Mouse (Mus musculus) adrenal gland, postnatal 25 days (tissue): ENCODE results near the gene Trim10. TPM values are rescaled to one million over a fixed set of nuclear protein-coding genes. Genes with fewer than 3 reads are reported as not detected.

Source experiments
- DNase-seq: peaks from one replicate; pipeline ENCODE4 v3.0.0; 2021; ENCODE audit warnings: mixed read lengths
- long read RNA-seq: library from polyadenylated mRNA; stranded (forward); transcript quantifications from one replicate; pipeline ENCODE4 v2.0.0, GENCODE M21; 2021
- total RNA-seq: library from RNA; stranded (reverse); gene quantifications from 2 replicates; pipeline ENCODE4 v1.2.3, GENCODE M21; 2021

The Trim10 gene
- total RNA-seq, result 0.27 and 0.67 TPM in 2 replicates
- long read RNA-seq, result 0 reads

DNA sequence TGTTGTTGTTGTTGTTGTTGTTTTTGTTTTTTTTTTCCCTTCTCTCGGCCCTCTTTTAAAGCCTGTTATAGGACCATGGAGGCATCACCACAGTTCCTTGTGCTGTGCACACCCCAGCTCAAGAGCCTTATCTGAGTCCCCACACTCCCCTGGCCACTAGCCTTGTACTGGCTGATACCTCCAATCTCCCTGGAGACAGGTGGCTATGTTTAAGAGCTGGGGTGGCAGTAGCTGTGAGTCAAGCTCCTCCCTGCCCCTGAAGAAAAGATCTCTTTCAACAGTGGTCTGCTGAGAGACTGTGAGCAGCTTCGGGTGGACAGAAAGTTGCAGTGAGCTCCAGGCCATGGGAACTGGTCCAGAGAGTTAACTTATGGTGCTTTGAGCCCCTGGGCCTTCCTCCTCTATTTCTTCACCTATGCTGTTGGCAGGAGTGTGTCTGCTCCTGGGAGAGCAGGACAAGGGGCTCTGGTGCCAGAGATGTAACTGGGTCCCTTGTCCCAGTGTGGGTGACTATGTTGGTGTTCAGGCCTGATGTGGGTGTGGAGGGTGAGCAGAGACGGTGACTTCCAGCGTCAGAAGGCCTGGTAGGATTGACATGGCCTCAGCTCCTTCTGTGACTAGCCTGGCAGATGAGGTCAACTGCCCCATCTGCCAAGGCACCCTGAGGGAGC, at the start of gene Trim10:
Gene Trim10, plus strand, starts transcription at position 291 of the 671 bp plus-strand sequence.
- DNase-seq, result no peak

DNA sequence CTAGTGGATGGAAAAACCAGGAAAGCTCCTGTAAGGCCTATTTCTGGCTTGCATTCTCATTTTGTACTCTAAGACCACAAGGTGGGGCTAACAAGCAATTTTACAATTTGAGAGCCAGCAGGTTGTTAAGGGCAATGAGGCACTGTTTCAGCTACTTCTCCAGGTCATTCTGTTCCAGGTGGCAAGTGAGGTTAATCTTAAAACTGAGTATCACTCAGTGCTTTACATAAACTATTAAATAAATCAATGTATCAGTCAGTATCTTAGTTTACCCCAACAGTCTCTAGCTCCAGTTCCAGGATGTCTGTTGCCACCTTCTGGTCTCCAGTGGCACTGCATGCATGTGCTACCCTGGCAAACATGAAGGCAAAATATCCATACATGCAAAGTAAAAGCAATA, 45.4 kb upstream of the Trim10 start:
- DNase-seq, result peak; percentile 51

DNA sequence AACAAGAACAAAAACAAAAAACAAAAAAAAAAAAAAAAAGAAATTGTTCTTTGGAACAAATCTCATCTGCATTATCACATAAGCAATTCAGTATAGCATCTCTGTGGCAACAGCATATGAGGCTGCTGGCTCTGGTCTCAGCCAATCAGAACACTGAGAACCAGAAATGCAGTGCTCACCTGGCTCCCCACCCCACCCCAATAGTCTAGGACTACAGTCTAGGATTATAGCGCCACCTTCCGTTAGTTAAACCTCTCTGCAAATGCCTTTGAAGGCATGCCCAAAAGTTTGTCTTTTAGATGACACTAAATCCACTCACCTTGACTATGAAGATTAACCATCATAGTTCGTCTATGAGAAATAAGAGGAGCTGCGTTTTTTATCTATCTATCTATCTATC, 43.8 kb upstream of the Trim10 start:
- DNase-seq, result no peak

DNA sequence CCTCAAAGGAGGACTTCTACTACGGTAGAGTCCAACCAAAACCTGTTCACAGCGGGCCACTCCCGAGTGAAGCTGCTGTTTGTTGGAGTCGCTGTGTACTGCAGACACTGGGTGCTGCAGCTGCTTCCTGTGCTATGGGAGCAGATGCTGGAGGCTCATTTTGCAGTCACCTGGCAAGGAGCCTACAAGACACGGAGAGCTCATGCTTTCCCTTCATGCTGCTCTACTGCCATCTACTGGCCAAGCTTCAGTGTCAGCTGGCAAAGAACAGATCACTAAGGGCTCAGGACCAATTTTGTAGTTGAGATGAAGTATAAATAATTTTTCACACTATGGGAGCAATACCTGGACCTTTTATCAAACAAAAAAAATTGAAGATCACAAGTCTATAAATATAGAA, 43.4 kb upstream of the Trim10 start:
- peak; percentile 73 for DNase-seq

DNA sequence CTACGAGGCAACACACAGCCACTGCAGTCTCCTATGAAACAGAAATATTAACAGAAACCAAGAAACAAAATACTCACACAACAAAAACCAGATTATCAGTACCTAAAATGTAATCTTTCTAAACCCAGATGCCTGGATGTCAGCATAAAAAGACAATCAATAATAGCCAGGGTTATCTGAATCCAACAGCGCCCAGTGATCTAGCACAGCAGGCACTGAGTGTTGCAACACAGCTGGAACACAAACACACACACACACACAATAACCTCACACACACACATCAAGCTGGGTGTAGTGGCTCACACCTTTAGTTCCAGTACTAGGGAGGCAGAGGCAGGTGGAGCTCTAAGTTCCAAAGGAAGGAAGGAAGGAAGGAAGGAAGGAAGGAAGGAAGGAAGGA, 40.9 kb upstream of the Trim10 start:
- DNase-seq, result no peak

DNA sequence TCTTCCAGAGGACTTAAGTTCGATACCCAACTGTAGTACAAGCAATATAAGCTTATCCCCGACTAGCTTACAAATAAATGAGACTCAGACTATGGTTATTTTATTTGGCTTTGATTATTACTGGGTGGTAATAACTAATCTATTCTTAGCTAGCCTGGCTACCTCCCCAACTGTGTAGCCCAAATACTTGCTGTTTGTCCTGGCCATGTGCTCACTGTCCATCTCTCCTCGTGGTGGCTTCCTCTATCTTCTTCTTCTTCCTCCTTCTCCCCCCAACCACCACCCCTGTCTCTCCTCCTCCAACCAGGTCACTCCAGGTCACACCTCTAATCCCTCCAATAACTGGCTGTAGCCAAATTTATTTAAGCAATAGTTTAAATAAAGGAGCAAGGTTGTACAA, 38.9 kb upstream of the Trim10 start:
- DNase-seq, result no peak

DNA sequence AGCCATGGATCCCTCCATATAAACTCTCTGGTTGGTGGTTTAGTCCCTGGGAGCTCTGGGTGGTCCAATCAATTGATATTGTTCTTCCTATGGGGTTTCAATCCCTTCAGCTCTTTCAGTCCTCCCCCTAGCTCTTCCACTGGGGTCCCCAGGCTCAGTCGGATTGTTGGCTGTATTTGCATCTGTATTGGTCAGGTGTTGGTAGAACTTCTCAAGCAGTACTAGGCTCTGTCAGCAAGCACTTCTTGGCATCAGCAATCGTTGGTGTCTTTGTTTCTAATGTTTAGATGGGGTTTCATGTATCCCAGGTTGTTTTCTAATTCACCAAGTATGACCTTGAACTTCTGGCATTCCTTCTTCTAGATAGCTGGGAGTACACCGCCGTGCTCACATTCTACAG, 36.7 kb upstream of the Trim10 start:
- DNase-seq, result no peak

DNA sequence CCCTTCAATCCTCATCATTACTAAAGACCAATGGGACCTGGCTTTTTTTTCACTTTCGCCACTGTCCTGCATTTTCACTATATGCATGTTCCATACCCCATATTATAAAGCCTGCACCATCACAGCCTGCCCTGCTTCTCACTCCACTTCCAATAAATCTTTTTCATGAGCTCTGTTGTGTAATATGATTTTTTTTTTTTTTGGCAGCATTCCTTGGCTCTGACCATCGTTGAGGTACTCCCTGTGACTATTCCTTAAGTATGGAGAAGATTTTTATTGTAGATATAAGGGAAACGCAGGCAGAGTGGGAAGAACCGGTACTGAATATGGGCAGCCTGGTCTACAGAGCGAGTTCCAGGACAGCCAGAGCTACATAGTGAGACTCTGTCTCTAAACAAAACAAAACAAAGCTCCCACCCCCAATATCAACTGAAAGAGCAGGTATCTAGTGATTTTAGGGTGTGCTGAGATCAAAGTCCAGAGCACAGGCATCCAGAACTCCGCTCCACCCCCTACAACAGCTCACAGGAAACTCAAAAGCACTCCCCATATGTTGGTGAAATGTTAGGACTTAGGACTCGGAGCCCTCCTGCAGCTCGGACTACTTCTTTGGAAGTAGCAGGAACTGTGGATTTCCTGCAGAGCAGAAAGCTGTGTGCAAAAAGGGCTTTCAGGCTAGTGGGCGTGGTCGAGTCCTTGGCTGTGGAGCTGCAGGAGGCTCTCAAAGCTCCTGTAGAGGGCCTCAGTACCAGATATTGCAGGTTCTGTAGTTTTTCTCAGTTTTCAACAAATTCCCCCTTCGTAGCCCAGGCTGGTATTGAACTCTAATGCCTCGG, 33.6 kb upstream of the Trim10 start:
- peak; percentile 69 for DNase-seq

DNA sequence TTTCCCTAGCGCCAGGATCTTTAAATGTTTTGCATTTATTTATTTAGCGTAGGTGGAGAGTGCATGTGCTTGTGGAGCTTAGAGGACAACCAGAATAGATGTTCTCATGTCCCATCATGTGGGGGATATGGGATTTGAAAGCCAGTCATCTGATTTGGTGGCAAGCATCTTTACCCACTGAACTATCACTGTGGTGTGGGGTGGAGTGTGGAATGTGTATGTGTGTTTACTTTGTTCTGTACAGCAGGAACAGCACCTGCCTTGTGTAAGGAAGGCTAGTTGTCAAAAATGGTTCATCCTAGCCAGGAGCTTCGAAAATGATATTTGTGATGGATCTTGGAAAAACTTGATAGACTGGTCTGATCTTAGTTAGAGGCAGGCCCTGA, 33.0 kb upstream of the Trim10 start:
- DNase-seq, result no peak

DNA sequence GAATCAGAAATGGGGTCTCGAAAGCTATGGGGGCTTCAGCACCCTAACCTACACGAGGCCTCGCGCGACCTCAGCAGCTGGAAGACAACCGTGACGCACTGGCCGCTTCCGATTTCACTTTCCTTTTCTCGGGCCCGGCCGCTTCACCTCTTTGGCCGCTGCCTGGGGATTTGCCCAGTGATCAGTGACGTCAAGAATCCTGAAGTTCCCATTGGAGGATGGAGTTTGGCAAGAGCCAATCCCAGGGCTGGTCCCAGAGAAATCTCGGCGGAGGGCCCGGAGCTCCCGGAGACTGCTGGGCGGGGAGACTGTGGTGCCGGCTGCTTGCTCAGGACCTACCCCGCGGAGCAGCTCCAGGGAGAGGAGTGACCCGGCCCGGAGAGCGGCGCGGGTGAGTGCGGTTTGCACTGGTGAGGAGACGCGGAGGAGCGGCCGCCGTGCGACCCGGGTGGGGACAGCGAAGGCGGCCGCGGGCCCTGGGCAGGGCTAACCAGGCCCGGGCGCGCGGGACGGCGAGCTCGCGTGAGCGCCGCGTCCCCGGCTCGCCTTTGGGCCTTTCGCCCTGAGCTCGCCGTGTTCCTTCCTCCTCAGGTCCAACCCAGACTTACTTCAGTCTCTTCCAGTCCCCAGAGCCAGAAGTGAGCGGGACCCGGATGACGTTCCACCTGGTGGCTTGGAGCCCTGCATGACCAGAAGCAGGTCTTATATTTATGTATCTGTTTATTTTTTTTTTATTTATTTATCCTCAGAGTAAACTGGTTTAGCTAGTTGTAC, 32.3 kb upstream of the Trim10 start, which contains the start of gene Trim26:
Gene Trim26, plus strand, starts transcription at position 261 of the 774 bp plus-strand sequence.
- peak; percentile 94 for DNase-seq

DNA sequence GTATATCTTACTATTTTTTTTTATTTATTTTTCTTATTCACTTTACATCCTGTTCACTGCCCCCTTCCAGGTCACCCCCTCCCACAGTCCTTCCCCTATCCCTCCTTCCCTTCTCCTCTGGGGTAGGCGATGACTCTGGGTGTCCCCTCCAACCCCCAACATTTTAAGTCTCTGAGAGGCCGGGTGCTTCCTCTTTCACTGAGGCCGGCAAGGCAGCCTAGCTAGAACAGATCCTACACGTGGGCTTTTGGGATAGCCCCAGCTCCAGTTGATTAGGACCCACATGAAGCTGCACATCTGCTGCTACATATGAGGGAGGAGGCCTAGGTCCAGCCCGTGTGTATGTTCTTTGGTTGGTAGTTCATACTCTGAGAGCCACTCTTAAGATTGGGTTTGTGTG, 30.4 kb upstream of the Trim10 start:
- DNase-seq, result no peak

DNA sequence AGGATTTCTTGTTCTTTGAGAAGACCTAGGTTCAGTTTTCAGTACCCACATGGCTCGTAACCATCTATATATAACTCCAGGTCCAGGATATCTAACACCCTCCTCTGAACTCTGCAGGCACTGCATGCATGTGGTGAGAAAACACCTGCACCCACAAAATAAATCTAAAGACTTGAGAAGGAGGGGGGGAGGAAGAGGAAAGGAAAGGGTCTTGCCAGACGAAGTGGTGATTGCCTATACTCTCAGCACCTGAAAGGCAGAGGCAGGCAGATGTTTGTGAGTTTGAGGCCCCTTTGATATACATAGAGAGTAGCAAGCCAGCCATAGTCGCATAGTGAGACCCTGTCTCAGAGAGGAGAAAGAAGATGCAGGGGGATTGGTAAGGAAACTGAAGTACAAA, 29.4 kb upstream of the Trim10 start:
- no peak for DNase-seq

DNA sequence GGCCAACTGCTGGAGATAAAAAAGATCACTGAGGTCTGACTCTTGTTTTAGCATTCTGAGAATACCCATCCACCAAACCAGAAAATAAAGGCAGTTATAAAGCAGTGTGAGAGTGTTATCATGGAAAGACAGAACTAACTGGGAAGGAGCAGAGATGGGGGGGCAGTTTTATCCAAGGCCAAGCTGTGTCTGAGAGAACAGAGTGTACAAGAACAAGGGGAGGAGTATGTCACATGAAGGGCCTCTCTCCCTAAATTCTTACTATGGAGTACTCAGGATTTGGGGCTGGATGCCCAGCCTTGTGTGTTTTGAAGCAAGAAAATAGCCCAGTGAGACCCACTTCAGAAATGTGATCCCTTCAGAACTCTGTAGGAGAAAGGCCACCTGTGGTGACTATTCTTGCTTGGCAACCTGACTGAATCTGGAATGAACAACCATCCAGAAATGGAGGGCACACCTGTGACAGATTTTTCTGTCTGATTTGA, 28.4 kb upstream of the Trim10 start:
- no peak for DNase-seq

DNA sequence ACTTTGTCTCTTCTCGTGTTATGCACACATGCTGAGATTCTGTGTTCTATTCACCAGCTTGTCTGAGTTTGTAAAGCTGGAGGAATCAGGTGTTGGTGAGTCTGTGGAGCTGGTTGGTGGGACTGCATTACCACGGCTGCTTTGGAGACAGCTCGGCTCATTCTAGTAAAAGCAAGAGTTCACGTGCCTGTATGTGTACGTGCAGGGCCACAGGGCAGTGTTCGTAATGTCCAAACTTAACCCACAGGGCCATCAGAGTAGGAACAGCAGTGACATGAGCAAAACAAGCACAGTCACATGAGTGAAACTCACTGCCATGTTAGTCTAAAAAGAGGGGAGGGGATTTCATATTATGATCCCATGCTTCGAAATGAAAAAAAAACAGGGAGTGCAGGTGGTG, 25.7 kb upstream of the Trim10 start:
- no peak for DNase-seq

DNA sequence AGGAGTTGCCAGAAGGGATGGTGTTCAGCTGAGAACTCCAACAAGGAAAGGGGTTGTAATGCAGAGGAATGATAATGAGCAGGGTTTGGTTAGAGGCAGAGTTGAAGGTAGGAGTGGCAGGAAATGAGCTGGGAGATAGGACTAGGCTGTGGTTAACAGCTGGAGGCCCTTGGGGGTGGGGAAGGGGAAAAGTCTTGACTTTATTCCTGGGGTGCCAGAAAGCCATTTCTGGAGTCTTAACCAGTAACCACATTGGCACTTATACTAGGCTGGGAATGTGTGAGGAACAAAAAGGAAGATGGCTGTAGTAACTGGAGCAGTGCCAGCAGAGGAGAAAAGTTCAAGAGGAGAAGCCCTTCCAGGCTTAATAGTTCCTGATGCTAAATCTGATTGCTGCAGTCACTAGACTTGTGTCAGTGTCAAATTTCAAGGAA, 25.1 kb upstream of the Trim10 start:
- DNase-seq, result no peak

DNA sequence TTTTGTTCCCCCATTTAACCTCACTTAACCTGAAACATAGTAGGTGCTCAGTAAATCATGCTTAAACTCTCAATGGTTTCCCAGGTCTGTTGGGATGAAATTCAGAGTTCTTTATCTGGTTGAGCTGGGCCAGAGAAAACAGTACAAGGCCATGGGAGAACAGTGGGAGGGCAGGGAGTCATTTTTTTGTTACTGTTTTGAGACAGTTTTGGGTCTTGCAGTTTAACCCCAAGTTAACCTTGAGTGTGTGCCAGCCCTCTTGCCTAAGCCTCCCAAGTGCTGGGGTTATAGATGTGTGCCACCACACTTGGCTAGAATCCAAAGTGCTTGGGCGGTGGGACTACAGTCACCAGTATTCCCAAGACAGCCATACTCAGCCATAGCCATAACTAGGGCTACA, 24.6 kb upstream of the Trim10 start:
- DNase-seq, result peak; percentile 61

DNA sequence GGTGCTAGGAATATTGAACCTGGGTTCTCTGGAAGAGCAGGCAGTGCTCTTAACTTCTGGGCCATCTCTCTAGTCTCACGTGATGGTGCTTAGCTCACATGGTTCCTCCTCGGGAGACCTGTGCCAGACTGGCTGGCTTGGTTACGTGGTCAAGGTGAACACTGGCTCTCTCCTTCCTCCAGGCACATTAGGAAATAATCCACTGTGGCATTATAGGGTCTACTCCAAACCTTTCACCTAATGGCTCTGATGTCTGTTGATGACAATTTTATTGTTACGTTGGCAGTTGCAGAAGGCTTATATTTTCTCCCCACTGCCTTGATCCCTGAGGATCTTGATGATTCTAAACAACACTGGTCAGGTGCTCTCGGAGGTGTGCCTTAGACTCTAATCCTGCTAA, 20.5 kb upstream of the Trim10 start:
- DNase-seq, result no peak

DNA sequence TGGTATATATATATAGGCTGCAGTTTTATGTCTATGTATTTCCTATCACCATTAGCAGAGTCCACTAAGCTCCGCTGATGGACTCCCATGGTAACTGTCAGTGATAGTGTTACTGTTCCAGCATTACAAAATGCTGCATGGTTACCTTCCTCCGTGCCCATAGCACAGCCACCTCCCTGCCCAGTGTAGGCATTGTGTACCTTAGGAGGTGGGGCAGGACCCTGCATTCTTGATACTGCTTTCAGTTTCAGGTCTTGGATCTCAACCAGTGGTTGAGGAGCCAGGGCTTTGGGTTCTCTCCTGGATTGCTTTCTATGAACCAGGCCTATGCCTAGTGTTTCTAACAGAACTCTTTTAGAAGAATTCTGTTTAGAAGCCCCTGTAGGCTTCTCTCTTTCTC, 19.4 kb upstream of the Trim10 start:
- DNase-seq, result no peak

DNA sequence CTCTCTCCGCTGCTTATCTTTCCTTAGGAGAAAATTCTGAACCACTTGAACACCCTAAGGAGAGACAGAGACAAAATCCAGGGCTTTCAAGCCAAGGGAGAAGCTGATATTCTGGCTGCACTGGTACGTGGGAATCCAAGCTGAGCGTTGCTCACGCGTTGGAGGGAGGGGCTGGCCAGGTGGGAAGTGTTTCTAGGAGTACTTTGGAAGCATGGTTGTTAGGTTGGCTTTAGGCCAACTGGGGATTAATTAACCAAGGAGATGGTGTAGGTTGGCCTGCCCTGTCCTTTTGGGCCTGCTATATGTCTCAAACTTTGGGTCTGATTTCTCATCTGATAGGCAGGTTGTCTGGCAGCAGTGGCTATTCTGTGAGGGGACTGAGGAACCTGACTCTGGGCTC, 18.2 kb upstream of the Trim10 start:
- DNase-seq, result no peak

DNA sequence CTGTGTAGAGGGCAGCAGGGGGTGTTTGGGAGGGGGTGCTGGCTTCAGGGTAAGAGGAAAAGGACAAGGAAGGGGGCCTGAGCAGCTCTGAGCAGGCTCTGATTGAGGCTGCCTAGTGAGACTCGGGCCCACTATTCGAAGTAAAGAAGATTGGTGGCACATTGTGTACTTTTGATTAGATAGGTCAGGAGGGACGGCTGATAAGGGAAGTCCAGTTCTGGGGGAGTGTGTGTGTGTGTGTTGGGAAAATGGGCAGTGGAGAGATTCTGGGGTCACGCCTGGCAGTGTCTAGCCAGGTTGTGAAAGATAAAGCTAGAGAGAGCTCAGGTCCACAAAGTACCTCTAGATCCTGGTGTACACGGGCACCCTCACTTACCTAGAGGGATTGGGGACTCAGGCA, 17.7 kb upstream of the Trim10 start:
- no peak for DNase-seq

DNA sequence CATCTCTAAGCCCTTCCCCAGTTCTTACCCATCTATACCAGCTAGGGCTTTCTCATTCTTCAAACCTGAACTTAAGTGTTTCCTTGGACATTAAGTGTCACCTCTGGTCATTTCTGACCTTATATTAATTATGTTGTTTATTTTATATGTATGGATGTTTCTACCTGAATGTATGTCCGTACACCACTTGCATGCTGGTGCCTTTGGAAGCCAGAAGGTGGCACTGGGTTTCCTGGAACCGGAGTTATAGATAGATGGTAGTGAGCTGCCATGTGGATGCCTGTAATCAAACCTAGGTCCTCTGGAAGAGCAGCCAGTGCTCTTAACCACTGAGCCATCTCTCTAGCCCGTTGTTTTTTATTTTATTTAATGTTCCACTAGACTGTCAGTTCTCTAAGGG, 13.9 kb upstream of the Trim10 start:
- no peak for DNase-seq

DNA sequence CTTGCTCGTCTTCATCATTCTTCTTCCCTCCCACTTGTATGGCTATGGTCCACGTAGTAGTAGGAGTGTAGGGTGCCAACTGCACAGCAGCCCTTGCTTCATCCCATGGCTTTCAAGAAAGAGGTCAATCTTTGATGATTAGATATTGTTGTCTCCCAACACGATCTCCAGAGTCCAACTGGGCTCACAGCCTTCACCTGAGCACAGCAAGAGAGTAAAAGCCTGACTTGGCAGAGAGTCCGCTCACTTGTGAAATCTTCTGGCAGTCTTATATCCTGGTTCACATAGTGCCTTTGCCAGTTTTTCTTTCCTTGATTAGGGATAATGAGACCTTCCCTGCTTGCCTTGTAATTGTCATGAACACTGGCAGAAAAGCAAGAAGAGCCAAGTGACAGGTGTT, 13.1 kb upstream of the Trim10 start:
- no peak for DNase-seq

DNA sequence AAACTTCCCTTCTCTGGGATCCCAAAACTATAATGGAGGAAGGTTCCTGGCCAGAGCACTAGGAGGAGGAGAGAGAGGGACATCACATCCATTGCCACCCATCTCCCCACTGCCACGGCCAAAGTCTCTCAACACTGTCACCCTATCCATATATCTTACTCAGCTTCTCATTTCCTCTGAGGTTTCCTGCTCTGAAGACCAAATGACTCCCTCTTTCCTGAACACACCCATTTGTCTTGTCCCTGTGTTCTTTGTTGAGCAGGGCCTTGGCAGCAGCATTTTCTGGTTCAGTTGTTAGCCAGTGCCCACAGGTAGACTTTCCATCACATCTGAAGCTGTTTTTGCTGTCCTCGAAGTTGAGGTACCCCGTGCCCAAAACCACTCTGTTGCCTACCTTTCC, 11.2 kb upstream of the Trim10 start:
- DNase-seq, result no peak
